ENCODE assay signal across 9 mouse cellular contexts in the genomic region with DNA sequence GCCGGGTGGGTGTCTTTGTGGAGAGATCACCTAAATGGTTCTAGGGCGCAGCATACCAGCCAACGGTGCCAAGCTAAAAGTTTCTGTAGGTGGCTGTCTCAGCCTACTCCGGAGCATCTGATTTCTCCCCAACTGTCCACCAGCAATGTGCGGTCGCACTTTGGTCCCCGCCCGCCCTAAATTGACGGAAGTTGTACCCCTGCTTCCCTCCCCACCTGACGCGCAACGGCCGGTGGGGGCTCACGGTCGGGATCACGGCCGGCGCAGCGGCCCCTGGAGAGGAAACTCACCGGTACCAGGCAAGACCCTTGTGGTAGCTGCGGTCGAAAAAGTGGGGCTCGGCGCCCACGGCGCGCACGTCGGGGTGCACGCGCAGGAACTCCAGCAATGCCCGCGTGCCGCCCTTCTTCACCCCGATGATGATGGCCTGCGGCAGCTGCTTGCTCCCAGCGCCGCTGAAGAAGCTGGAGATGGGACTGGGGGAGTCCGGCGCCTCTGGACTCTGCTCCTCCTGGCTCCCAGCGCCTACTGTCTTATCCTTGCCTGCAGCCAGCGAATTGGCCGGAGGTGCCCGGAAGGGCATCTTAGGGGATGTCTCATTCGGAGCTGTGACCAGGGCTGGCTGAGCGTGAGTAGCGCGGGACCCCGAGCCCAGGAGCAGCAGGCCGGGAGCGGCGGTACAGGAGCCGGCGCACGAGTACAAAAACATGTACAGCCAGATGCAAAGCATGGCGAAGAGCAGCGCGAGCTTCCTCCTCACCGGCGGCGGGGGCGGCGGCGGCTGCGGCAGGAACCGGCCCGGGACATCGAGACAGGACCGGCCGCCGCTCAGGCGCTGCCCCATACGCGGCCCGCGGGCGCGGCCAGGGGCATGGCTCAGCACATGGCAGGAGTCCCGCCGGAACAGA. TPM values are rescaled to one million over a fixed set of nuclear protein-coding genes. Genes with fewer than 3 reads are reported as not detected.
DNase-seq lines count a peak whose midpoint lies in the region; ATAC-seq and TF ChIP-seq lines count a peak whose summit lies in the region.
"Had no signal": no experiment of that assay in that cellular context is flagged by ENCODE, and none has a peak within 500 bp of the region (broad histone marks: within the 10 kb centered on the region; RNA-seq: fewer than 3 reads in every experiment).

No protein-coding gene starts in this region.

- no peak for ATAC-seq in intestine, postnatal 0 days
- no peak; the same call in 1 of the 2 replicates for ATAC-seq in midbrain, embryonic 13.5 days

- H3K27me3 ChIP-seq in CH12.LX (replicated peaks), result peaks cover 33% of the 10 kb centered on the region
- H3K27me3 ChIP-seq in forebrain, embryonic 10.5 days (ENCODE audit: poor library complexity, severe bottlenecking), result peaks cover 100% of the 10 kb centered on the region
- H3K27me3 ChIP-seq in intestine, postnatal 0 days (replicated peaks; ENCODE audit: control insufficient read depth, insufficient read depth, low read length), result peaks cover 69% of the 10 kb centered on the region
- H3K27me3 ChIP-seq in midbrain, embryonic 13.5 days, result peaks cover 66% of the 10 kb centered on the region
- H3K27me3 ChIP-seq in cerebellum, adult 2 months (ENCODE audit: control insufficient read depth, insufficient read depth, low read length), result peaks cover 20% of the 10 kb centered on the region

- H3K4me3 ChIP-seq in CH12.LX (replicated peaks in 1 of 3; ENCODE audit: low read depth in 2 of 3, low read length in 2 of 3, poor library complexity in 1 of 3), result peak overlapping the region; percentile 53 to 66 (median 65)
- peak overlapping the region; percentile 69 for H3K4me3 ChIP-seq in forebrain, embryonic 10.5 days
- H3K4me3 ChIP-seq in intestine, postnatal 0 days (ENCODE audit: low read depth, low read length), result peak overlapping the region; percentile 58
- peak overlapping the region; percentile 80 for H3K4me3 ChIP-seq in midbrain, embryonic 13.5 days (replicated peaks)
- no peak overlapping the region for H3K4me3 ChIP-seq in cerebellum, adult 2 months (replicated peaks; ENCODE audit: insufficient read depth, low read depth, low read length)

- H3K4me1 ChIP-seq in CH12.LX (ENCODE audit: control insufficient read depth in 1 of 2, insufficient read depth in 2 of 2), result peaks cover 0 to 37% of the 10 kb centered on the region in 2 experiments; a peak in 2 of 4 replicates
- peaks cover 93% of the 10 kb centered on the region for H3K4me1 ChIP-seq in forebrain, embryonic 10.5 days
- H3K4me1 ChIP-seq in intestine, postnatal 0 days (replicated peaks; ENCODE audit: control insufficient read depth, insufficient read depth, low read length), result peaks cover 5% of the 10 kb centered on the region; the same call in 1 of the 2 replicates
- peaks cover 77% of the 10 kb centered on the region for H3K4me1 ChIP-seq in midbrain, embryonic 13.5 days (replicated peaks)
- peaks cover 3% of the 10 kb centered on the region; the same call in 1 of the 2 replicates for H3K4me1 ChIP-seq in cerebellum, adult 2 months (ENCODE audit: control insufficient read depth, insufficient read depth, low read length)

- H3K9me3 ChIP-seq in CH12.LX (replicated peaks; ENCODE audit: low read length), result no peaks in the 10 kb centered on the region
- H3K9me3 ChIP-seq in forebrain, embryonic 10.5 days, result no peaks in the 10 kb centered on the region
- H3K9me3 ChIP-seq in intestine, postnatal 0 days (ENCODE audit: control insufficient read depth), result no peaks in the 10 kb centered on the region
- H3K9me3 ChIP-seq in midbrain, embryonic 13.5 days, result no peaks in the 10 kb centered on the region

- no peaks in the 10 kb centered on the region for H3K36me3 ChIP-seq in CH12.LX (replicated peaks in 1 of 2; ENCODE audit: control insufficient read depth in 1 of 2, insufficient read depth in 1 of 2, low read length in 1 of 2)
- H3K36me3 ChIP-seq in forebrain, embryonic 10.5 days (replicated peaks), result no peaks in the 10 kb centered on the region
- H3K36me3 ChIP-seq in intestine, postnatal 0 days (ENCODE audit: control insufficient read depth, insufficient read depth), result no peaks in the 10 kb centered on the region
- no peaks in the 10 kb centered on the region for H3K36me3 ChIP-seq in midbrain, embryonic 13.5 days

- peak overlapping the region; percentile 20; the same call in 1 of the 2 replicates for H3K9ac ChIP-seq in CH12.LX (ENCODE audit: insufficient read depth, low read depth)
- H3K9ac ChIP-seq in intestine, postnatal 0 days (ENCODE audit: low read depth, low read length), result peak overlapping the region; percentile 64
- H3K9ac ChIP-seq in midbrain, embryonic 13.5 days (replicated peaks), result peak overlapping the region; percentile 87

- H3K79me2 ChIP-seq in CH12.LX (replicated peaks; ENCODE audit: control insufficient read depth, extremely low read depth, insufficient read depth, poor library complexity, severe bottlenecking), result no peaks in the 10 kb centered on the region

- in situ Hi-C loops in CH12.LX (cut with MboI; ENCODE audit: low pct_ligation_motif_present, low pct_unique_long_range_greater_than_20kb, low sequenced_read_pairs), result loop anchor here (10.0 kb wide), 2 partner anchors 304 to 514 kb away; a partner anchor contains a TSS

- H3K27ac ChIP-seq in CH12.LX (ENCODE audit: insufficient read depth, low read depth), result no peak overlapping the region
- H3K27ac ChIP-seq in forebrain, embryonic 10.5 days, result peak overlapping the region; percentile 81
- H3K27ac ChIP-seq in intestine, postnatal 0 days (ENCODE audit: low read depth, low read length), result no peak overlapping the region
- peak overlapping the region; percentile 67 for H3K27ac ChIP-seq in midbrain, embryonic 13.5 days
- H3K27ac ChIP-seq in cerebellum, adult 2 months (ENCODE audit: insufficient read depth, low read length), result no peak overlapping the region

- WGBS in forebrain, embryonic 10.5 days, result under 1% methylated on average over 68 of the region's 80 CpGs
- under 1% methylated on average over 78 of the region's 80 CpGs for WGBS in intestine, postnatal 0 days
- WGBS in midbrain, embryonic 13.5 days, result under 1% methylated on average over 77 of the region's 80 CpGs
- WGBS in cerebellum, adult 2 months, result under 1% methylated on average over 78 of the region's 80 CpGs

- no peak for TF ChIP-seq EP300 in CH12.LX (IDR thresholded peaks at IDR 0.05; ENCODE audit: low read length)

- intact Hi-C loops in heart, postnatal 36 days (cut with DNase I), result loop anchor here (5.0 kb wide), 2 partner anchors 156 to 976 kb away; a partner anchor contains a TSS

- no peak for TF ChIP-seq RAD21 in CH12.LX (IDR thresholded peaks at IDR 0.05; ENCODE audit: low read depth, low read length)

- TF ChIP-seq CTCF in CH12.LX (conservative IDR thresholded peaks at IDR 0.05 in 1 of 2, IDR thresholded peaks at IDR 0.05 in 1 of 2; ENCODE audit: low read depth in 2 of 2, low read length in 2 of 2), result no peak
- TF ChIP-seq CTCF in intestine, postnatal 0 days (IDR thresholded peaks at IDR 0.05; ENCODE audit: low read depth), result no peak
- no peak for TF ChIP-seq CTCF in cerebellum, adult 2 months (IDR thresholded peaks at IDR 0.05; ENCODE audit: borderline replicate concordance, insufficient read depth, low read depth, low read length)

- no peak for TF ChIP-seq POLR2A in CH12.LX (IDR thresholded peaks at IDR 0.05; ENCODE audit: low read depth, low read length)
- TF ChIP-seq POLR2A in cerebellum, adult 2 months (IDR thresholded peaks at IDR 0.05; ENCODE audit: borderline replicate concordance, insufficient read depth, low read length), result no peak

- dilution Hi-C loops in CH12.LX (cut with MboI; ENCODE audit: extremely low pct_ligation_motif_present, extremely low pct_unique_long_range_greater_than_20kb, low sequenced_read_pairs), result no loop called here

- DNase-seq in heart, adult 11 months, result peak; percentile 93
- no peak for DNase-seq in heart, postnatal 36 days
- peak; percentile 27 for DNase-seq in CH12.LX (ENCODE audit: extremely low read depth)
- DNase-seq in forebrain, embryonic 10.5 days (ENCODE audit: extremely low spot score, low spot score), result peak; percentile 60
- DNase-seq in thymus, postnatal 4 days, result peak; percentile 52
- no peak for DNase-seq in cerebellum, adult 2 months

- peak overlapping the region; percentile 84 for H3K4me2 ChIP-seq in CH12.LX (ENCODE audit: insufficient read depth, low read depth, poor library complexity, severe bottlenecking)
- H3K4me2 ChIP-seq in intestine, postnatal 0 days (replicated peaks; ENCODE audit: low read depth), result peak overlapping the region; percentile 84
- peak overlapping the region; percentile 92 for H3K4me2 ChIP-seq in midbrain, embryonic 13.5 days (replicated peaks)

TF ChIP-seq in CH12.LX, 34 proteins besides CTCF, POLR2A, EP300 and RAD21:
- TF ChIP-seq UBTF (IDR thresholded peaks at IDR 0.05; ENCODE audit: low read depth, low read length), result peak; percentile 92; the same call in 1 of the 2 replicates
- no peak for TF ChIP-seq JUND (conservative IDR thresholded peaks at IDR 0.05; ENCODE audit: low read depth, low read length)

RNA-seq across cellular contexts. Expression of a gene that starts 0.8 kb away (rescaled TPM):
- total RNA-seq in heart, postnatal 36 days (2021), result 1 to 10 TPM in 1 of 2 experiments, under 1 TPM in 1; 0.89 to 1.1 TPM
- total RNA-seq in CH12.LX (2012; rRNA removed) (2.0 TPM in 2 replicates), CH12.LX (2014; rRNA removed) (1.9 and 2.0 TPM in 2 replicates)
- 0.61 and 1.1 TPM in 2 replicates for polyA plus RNA-seq in CH12.LX (2012; ENCODE audit: insufficient read length, low read depth)
- polyA plus RNA-seq in forebrain, embryonic 10.5 days (2016; fragmentation: Nextera tagmentation; extraction: Ambion mirVana), result 4.8 and 5.7 TPM in 2 replicates
- polyA plus RNA-seq in intestine, postnatal 0 days (2015; fragmentation: Nextera tagmentation; extraction: Ambion mirVana), result 2.5 and 2.6 TPM in 2 replicates
- 13.0 and 15.9 TPM in 2 replicates for polyA plus RNA-seq in midbrain, embryonic 13.5 days (2015; fragmentation: Nextera tagmentation; extraction: Ambion mirVana)
- polyA plus RNA-seq in cerebellum, adult 2 months (2012; rRNA removed), result 0.79 and 1.2 TPM in 2 replicates
- total RNA-seq: MEL had no signal

Comparison
In these comparisons a context has a peak if more than half of its experiments do, and no peak if none do; other contexts are left out.
1. DNase-seq: peak in heart, adult 11 months (single experiment), CH12.LX (single experiment), forebrain, embryonic 10.5 days (single experiment) and thymus, postnatal 4 days (single experiment); none in heart, postnatal 36 days (0 of 2) and cerebellum, adult 2 months (0 of 2).
2. H3K27ac ChIP-seq: peak in forebrain, embryonic 10.5 days (single experiment) and midbrain, embryonic 13.5 days (single experiment); none in CH12.LX (single experiment), intestine, postnatal 0 days (single experiment) and cerebellum, adult 2 months (single experiment).
3. H3K9ac ChIP-seq: peak in every context shown above with its lines; median percentile 87 in midbrain, embryonic 13.5 days; 64 in intestine, postnatal 0 days; 20 in CH12.LX.
4. Peak in every context shown above with its lines, with median percentiles within 50 percentile points of each other: H3K4me2 ChIP-seq.